Mouse (Mus musculus): ENCODE data around the gene Maml3.

Gene Maml3

GRCm38 (mm10) chr3:51688725-51689124 is 416.2 kb downstream of the Maml3 start:
- DNase-seq (ENCODE audit: extremely low read depth, insufficient read length, low spot score) = no peak

- no peak for DNase-seq (ENCODE audit: extremely low read depth, insufficient read length, low spot score)
Observed at GRCm38 (mm10) chr3:51686791-51687190, 418.1 kb downstream of the Maml3 start.

GRCm38 (mm10) chr3:51686316-51686715 is 418.6 kb downstream of the Maml3 start:
- no peak for DNase-seq (ENCODE audit: extremely low read depth, insufficient read length, low spot score)

GRCm38 (mm10) chr3:51685539-51685938 is 419.3 kb downstream of the Maml3 start:
- no peak for DNase-seq (ENCODE audit: extremely low read depth, insufficient read length, low spot score)

GRCm38 (mm10) chr3:51674963-51675362 is 429.9 kb downstream of the Maml3 start:
- no peak for DNase-seq (ENCODE audit: extremely low read depth, insufficient read length, low spot score)

GRCm38 (mm10) chr3:51673408-51674086 is 431.3 kb downstream of the Maml3 start:
- DNase-seq (ENCODE audit: extremely low read depth, insufficient read length, low spot score) = no peak

- no peak for DNase-seq (ENCODE audit: extremely low read depth, insufficient read length, low spot score)
Observed at GRCm38 (mm10) chr3:51672631-51673030, 432.2 kb downstream of the Maml3 start.

- DNase-seq (ENCODE audit: extremely low read depth, insufficient read length, low spot score) = no peak
Observed at GRCm38 (mm10) chr3:51671071-51671469, 433.8 kb downstream of the Maml3 start.

GRCm38 (mm10) chr3:51670414-51671070 is 434.3 kb downstream of the Maml3 start:
- DNase-seq (ENCODE audit: extremely low read depth, insufficient read length, low spot score) = peak; percentile 52

- no peak for DNase-seq (ENCODE audit: extremely low read depth, insufficient read length, low spot score)
Observed at GRCm38 (mm10) chr3:51668607-51669006, 436.3 kb downstream of the Maml3 start.

- DNase-seq (ENCODE audit: extremely low read depth, insufficient read length, low spot score) = peak; percentile 39
Observed at GRCm38 (mm10) chr3:51662557-51662956, 442.3 kb downstream of the Maml3 start.

- peak; percentile 49 for DNase-seq (ENCODE audit: extremely low read depth, insufficient read length, low spot score)
Observed at GRCm38 (mm10) chr3:51661880-51662550, 442.9 kb downstream of the Maml3 start.

GRCm38 (mm10) chr3:51661376-51661775 is 443.5 kb downstream of the Maml3 start:
- no peak for DNase-seq (ENCODE audit: extremely low read depth, insufficient read length, low spot score)

GRCm38 (mm10) chr3:51660821-51661276 is 444.0 kb downstream of the Maml3 start:
- peak; percentile 70 for DNase-seq (ENCODE audit: extremely low read depth, insufficient read length, low spot score)

- no peak for DNase-seq (ENCODE audit: extremely low read depth, insufficient read length, low spot score)
Observed at GRCm38 (mm10) chr3:51660060-51660459, 444.8 kb downstream of the Maml3 start, which contains the start of gene Mgst2. Mgst2 (plus strand) TSS chr3:51660360.

GRCm38 (mm10) chr3:51659415-51659814 is 445.5 kb downstream of the Maml3 start:
- no peak for DNase-seq (ENCODE audit: extremely low read depth, insufficient read length, low spot score)

- DNase-seq (ENCODE audit: extremely low read depth, insufficient read length, low spot score) = no peak
Observed at GRCm38 (mm10) chr3:51654303-51655055, 450.4 kb downstream of the Maml3 start.

GRCm38 (mm10) chr3:51652701-51653100 is 452.2 kb downstream of the Maml3 start:
- DNase-seq (ENCODE audit: extremely low read depth, insufficient read length, low spot score) = peak; percentile 56

- DNase-seq (ENCODE audit: extremely low read depth, insufficient read length, low spot score) = no peak
Observed at GRCm38 (mm10) chr3:51652292-51652691, 452.6 kb downstream of the Maml3 start.

GRCm38 (mm10) chr3:51651149-51651548 is 453.7 kb downstream of the Maml3 start:
- DNase-seq (ENCODE audit: extremely low read depth, insufficient read length, low spot score) = no peak

GRCm38 (mm10) chr3:51649986-51650385 is 454.9 kb downstream of the Maml3 start:
- no peak for DNase-seq (ENCODE audit: extremely low read depth, insufficient read length, low spot score)
